Mouse (Mus musculus) ES-Bruce4 (cell line): Measurements from ENCODE around the gene Pogz.

Experiments
- CTCF ChIP-seq: IDR thresholded peaks from one replicate; pipeline ENCODE4 v1.8.1; 2011; ENCODE audit warnings: low read depth, low read length
- POLR2A ChIP-seq: IDR thresholded peaks from one replicate; pipeline ENCODE4 v1.8.1; 2011; ENCODE audit warnings: low read length; ENCODE audit not compliant: insufficient read depth

- TF ChIP-seq CTCF: no peak
- no peak for TF ChIP-seq POLR2A
Measured at GRCm38 (mm10) chr3:94906482-94906881, 69.1 kb downstream of the Pogz start.
